Mouse (Mus musculus): Measurements from ENCODE around the gene Spast.
"Not testable (repeated sequence)": the region's sequence is repeated elsewhere in the genome, so short reads cannot be mapped to it uniquely, and the experiment has no call there.

Gene Spast

GRCm38 (mm10) chr17:74338937-74339804, at the start of gene Spast:
Gene Spast, plus strand, starts transcription at chr17:74338987.
- peak; percentile 63 to 67 for DNase-seq

GRCm38 (mm10) chr17:74290198-74290597, 48.6 kb upstream of the Spast start:
- DNase-seq: no peak

- DNase-seq: no peak
Observed at GRCm38 (mm10) chr17:74290869-74291268, 47.9 kb upstream of the Spast start.

- no peak for DNase-seq
Observed at GRCm38 (mm10) chr17:74291640-74292361, 47.0 kb upstream of the Spast start.

- peak in 1 of 2 experiments; percentile 38 for DNase-seq
Observed at GRCm38 (mm10) chr17:74293687-74294425, 44.9 kb upstream of the Spast start.

GRCm38 (mm10) chr17:74294426-74295025, 44.3 kb upstream of the Spast start:
- peak; percentile 65 to 69 for DNase-seq

GRCm38 (mm10) chr17:74295026-74295970, 43.5 kb upstream of the Spast start, which contains the start of gene Memo1:
Gene Memo1, minus strand, starts transcription at chr17:74295521.
- DNase-seq: peak; percentile 64 to 75

GRCm38 (mm10) chr17:74296076-74296823, 42.5 kb upstream of the Spast start:
- DNase-seq: no peak

GRCm38 (mm10) chr17:74296991-74297390, 41.8 kb upstream of the Spast start:
- DNase-seq: not testable (repeated sequence)

- DNase-seq: no peak
Observed at GRCm38 (mm10) chr17:74300089-74300488, 38.7 kb upstream of the Spast start.

GRCm38 (mm10) chr17:74304060-74304459, 34.7 kb upstream of the Spast start:
- no peak for DNase-seq

GRCm38 (mm10) chr17:74305616-74306015, 33.2 kb upstream of the Spast start:
- no peak for DNase-seq

- no peak for DNase-seq
Observed at GRCm38 (mm10) chr17:74306021-74306420, 32.8 kb upstream of the Spast start.

GRCm38 (mm10) chr17:74315445-74316308, 23.1 kb upstream of the Spast start:
- no peak for DNase-seq

GRCm38 (mm10) chr17:74316309-74316863, 22.4 kb upstream of the Spast start:
- peak; percentile 86 for DNase-seq

- DNase-seq: no peak
Observed at GRCm38 (mm10) chr17:74318721-74319120, 20.1 kb upstream of the Spast start.

GRCm38 (mm10) chr17:74322400-74323054, 16.3 kb upstream of the Spast start:
- DNase-seq: no peak

- DNase-seq: no peak
Observed at GRCm38 (mm10) chr17:74323844-74324243, 14.9 kb upstream of the Spast start, which contains the start of gene Dpy30. Gene Dpy30, minus strand, starts transcription at chr17:74323944.

GRCm38 (mm10) chr17:74327195-74327594, 11.6 kb upstream of the Spast start:
- not testable (repeated sequence) for DNase-seq

All from cerebellum, postnatal 36 days (tissue).